Mouse (Mus musculus) lung, postnatal 0 days (tissue): Measurements from ENCODE around the gene Gm3594.
"Not testable (repeated sequence)": the region's sequence is repeated elsewhere in the genome, so short reads cannot be mapped to it uniquely, and the experiment has no call there.

Experiments used
- CTCF ChIP-seq: IDR thresholded peaks from 2 replicates; pipeline ENCODE4 v1.5.1; 2016; ENCODE audit warnings: antibody characterized with exemption, mild to moderate bottlenecking
- EP300 ChIP-seq: IDR thresholded peaks from 2 replicates; pipeline ENCODE4 v1.6.1; 2016; ENCODE audit warnings: antibody characterized with exemption, mild to moderate bottlenecking, control low read depth

- TF ChIP-seq CTCF, EP300: not testable (repeated sequence)
Measured at GRCm38 (mm10) chr14:6444511-6444910, at the start of gene Gm3594.
